Mouse (Mus musculus) megakaryocyte, embryonic 14.5 days (primary cell): Measurements from ENCODE around the gene Caskin1.

Source experiments
- FLI1 ChIP-seq: IDR thresholded peaks from 2 replicates; pipeline ENCODE4 v1.6.1; 2012; ENCODE audit warnings: low read length, inconsistent platforms, mixed read lengths
- GATA1 ChIP-seq: IDR thresholded peaks from 3 replicates; pipeline ENCODE4 v1.6.1; 2012; ENCODE audit warnings: mixed read lengths, low read length, inconsistent platforms, borderline replicate concordance

DNA sequence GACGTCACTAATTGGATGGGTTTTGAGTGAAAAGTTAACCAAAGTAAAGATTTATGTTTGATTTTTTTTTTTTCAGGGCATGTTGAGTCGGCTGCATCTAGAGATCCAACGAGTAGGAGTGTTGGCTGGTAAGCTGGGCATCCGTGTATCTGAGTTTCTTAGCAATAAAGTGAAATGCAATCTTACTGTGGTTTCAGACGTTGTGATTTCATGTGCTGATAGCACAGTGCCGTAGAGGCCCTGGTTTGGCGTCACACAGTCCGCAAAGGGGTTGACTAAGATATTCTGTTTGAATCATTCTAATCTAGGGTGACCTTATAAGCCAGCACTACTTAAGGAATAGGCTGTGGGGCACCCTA, 40.1 kb downstream of the Caskin1 start:
- no peak for TF ChIP-seq GATA1
- no peak for TF ChIP-seq FLI1
